Mouse (Mus musculus) lung, adult 2 months (tissue): Measurements from ENCODE around the gene Siglec1.

Source experiments
- CTCF ChIP-seq: fragments of 200-500 bp; IDR thresholded peaks from 2 replicates; pipeline ENCODE4 v1.5.1; 2011; ENCODE audit warnings: mild to moderate bottlenecking, low read length, control low read depth; ENCODE audit not compliant: insufficient read depth
- POLR2A ChIP-seq: fragments of 200-500 bp; IDR thresholded peaks from 2 replicates; pipeline ENCODE4 v1.6.1; 2011; ENCODE audit warnings: low read depth, mild to moderate bottlenecking, control low read depth, low read length, borderline replicate concordance; ENCODE audit errors: extremely low read depth

- TF ChIP-seq POLR2A (peak; percentile 14; the same call in 1 of the 2 replicates), CTCF (no peak)
Observed at GRCm38 (mm10) chr2:131129836-131130235, 43.3 kb upstream of the Siglec1 start.
